Mouse (Mus musculus): ENCODE measurements around the gene Tshr. TPM values are rescaled to one million over a fixed set of nuclear protein-coding genes. Genes with fewer than 3 reads are reported as not detected.

Gene Tshr
- not detected in 4 replicates for total RNA-seq (2023; ENCODE audit: inconsistent age)

GRCm38 (mm10) chr12:91384281-91385017 lies at the start of gene Tshr, which contains the start of gene Cep128:
Gene Tshr (plus strand): TSS chr12:91384563.
Gene Cep128 (minus strand): TSS chr12:91384409.

DNA sequence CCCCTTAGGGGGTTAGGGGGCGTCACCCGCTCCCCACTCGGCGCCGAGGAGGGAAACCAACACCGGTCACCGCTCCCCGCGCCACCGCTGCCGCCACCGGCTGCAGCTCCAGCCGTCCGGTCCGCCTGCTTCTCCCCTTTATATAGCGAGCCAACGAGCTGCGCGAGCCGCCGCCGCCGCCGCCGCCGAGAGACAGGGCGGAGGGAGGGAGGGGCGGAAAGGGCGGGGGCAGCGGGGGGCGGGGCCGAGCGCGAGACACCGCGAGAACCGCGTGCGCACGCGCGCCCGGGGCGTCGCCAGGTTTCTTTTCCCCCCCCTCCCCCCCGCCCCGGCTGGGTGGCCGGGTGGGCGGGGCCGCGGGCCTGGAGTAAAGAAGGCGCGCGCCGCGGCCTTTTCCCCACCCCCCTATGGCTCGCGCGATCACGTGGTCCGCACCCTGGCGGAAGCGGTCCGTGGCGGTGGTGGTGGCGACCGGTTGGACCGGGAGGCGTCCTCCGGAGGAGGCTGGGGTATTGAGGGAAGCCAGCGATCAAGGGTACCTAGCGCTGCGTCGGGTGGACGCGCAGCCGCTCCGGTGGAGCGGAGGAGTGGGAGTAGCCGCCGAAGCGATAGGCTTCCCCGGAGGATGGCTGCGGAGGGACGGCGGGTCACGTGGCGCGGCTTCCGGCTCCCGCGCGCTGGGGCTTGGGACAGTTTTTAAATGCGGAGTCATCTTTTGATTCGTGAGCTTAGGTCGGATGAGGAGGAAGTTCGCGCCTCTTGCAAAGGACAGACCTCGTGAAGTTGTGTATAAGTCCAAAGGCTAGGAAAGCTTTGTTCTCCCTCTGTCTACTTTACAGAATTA lies 205.7 kb downstream of the Tshr start, which contains the start of gene Gtf2a1:
Gtf2a1 (minus strand) TSS at position 641 of the 844 bp plus-strand sequence.

Other genes starting within 250 kb of the Tshr start
- gene Cep128, start 154 bp upstream of the Tshr start, total RNA-seq (2023; ENCODE audit: inconsistent age): 17.5 to 25.7 TPM (median 22.9 TPM) in 4 replicates
- gene Gtf2a1, start 205.9 kb downstream of the Tshr start, total RNA-seq (2023; ENCODE audit: inconsistent age): 47.2 to 56.9 TPM (median 52.4 TPM) in 4 replicates

Data from B cell, adult (primary cell).